Mouse (Mus musculus) thymus, adult 2 months (tissue): Measurements from ENCODE around the gene Pik3c2b.

ENCODE experiments used
- CTCF ChIP-seq: fragments of 200-500 bp; IDR thresholded peaks from 2 replicates; pipeline ENCODE4 v1.5.1; 2012; ENCODE audit warnings: mild to moderate bottlenecking, control low read depth, low read length, moderate library complexity, borderline replicate concordance; ENCODE audit not compliant: control insufficient read depth, poor library complexity, insufficient read depth; ENCODE audit errors: extremely low read depth
- POLR2A ChIP-seq: fragments of 200-500 bp; IDR thresholded peaks from 2 replicates; pipeline ENCODE4 v1.6.1; 2012; ENCODE audit warnings: mild to moderate bottlenecking, low read length, control low read depth, moderate library complexity; ENCODE audit not compliant: control insufficient read depth, poor library complexity, insufficient read depth; ENCODE audit errors: extremely low read depth

DNA sequence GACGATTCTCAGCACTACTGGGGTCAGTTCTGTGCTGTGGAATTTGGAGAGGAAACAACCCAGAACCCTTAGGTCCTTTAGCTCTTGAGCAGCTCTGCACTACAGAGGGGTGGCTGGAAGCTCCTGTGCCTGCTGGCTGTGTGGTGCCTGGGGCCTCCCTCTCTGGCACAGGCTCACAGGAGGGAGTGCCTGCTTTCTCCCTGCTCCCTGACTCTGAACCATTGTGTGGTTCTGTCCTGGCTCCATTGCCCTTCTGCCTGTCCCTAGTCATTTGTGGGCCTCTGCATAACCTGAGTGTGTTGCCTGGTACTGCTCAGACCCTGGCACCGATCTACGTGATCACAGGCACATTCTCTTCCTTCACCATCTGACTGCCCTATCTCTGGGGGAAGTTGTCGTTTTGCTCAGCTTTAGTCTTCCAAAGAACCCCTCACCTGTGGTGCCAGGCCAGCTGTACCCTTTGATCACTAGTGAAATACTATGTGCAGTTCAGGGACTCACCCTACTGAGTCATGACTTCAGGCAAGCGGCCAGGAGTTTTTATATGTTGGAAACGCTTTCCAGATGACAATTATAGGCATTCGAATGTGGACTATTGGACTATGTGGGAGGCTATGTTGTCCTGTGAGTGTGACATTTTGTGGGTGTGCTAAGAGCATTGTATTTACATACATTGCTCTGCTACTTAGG is 12.0 kb downstream of the Pik3c2b start:
- TF ChIP-seq CTCF: no peak
- no peak for TF ChIP-seq POLR2A
